Mouse (Mus musculus) spleen, adult 2 months (tissue): ENCODE data around the gene Gtf2ird1.
A peak's percentile ranks its signal among the peaks of the same experiment; 100 is the strongest.

Source experiments
- CTCF ChIP-seq: fragments of 200-500 bp; IDR thresholded peaks from 2 replicates; pipeline ENCODE4 v1.5.1; 2011; ENCODE audit warnings: mild to moderate bottlenecking, inconsistent platforms; ENCODE audit not compliant: insufficient read depth, insufficient read length, insufficient replicate concordance; ENCODE audit errors: extremely low read depth
- POLR2A ChIP-seq: fragments of 200-500 bp; IDR thresholded peaks from 2 replicates; pipeline ENCODE4 v1.6.1; 2011; ENCODE audit warnings: low read depth, low read length, inconsistent platforms

- TF ChIP-seq CTCF (peak; percentile 11; the same call in 1 of the 2 replicates), POLR2A (no peak)
Observed at GRCm38 (mm10) chr5:134341321-134341720, 115.2 kb downstream of the Gtf2ird1 start.
